Mouse (Mus musculus): ENCODE results near the gene Pcbp4. TPM values are rescaled to one million over a fixed set of nuclear protein-coding genes. Genes with fewer than 3 reads are reported as not detected.

Gene Pcbp4
- 2.1 TPM for polyA plus RNA-seq (2015; fragmentation: Illumina TruSeq; extraction: RNeasy Lipid Tissue Mini Kit (QIAGEN cat#74804); ENCODE audit: insufficient read depth, low replicate concordance)

DNA sequence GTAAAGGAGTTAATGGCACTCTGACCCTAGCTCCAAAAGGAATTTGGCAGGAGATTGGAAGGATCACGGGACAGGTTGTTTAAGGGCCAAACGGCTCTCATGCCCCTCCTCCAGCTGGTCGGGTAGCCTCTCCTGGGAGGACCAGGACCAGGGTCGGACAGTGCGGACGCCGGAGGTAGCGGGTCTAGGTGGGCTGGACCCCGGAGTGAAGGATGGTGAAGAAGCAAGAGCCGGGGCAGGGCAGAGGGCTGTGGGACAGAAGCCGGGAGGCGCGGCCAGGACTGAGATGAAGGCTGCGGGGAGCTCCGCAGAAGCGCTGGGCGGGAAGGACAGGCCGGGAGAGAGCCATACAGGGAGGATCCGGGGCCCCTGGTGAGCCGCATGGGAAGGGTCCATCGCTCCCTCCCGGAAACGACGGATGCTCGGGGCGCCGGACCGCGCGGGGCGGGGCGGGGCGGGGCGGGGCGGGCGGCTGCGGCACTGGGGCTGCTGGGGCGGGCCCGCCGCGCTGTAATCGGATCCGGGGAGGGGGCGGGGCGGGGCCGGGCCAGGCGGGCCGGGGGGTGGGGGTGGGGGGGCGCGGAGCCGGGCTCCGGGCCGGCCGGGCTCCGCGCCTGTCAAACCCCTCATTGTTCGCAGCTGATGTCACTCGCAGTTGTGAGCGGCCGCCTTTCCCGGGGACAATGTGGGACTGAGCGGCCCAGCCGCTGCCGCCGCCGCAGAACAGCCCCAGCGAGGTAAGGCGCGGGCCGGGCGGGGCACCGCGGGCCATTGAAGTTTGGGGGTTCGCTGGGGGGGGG is at the start of gene Pcbp4:
Gene Pcbp4, plus strand, starts transcription at position 21 of the 800 bp plus-strand sequence.

DNA sequence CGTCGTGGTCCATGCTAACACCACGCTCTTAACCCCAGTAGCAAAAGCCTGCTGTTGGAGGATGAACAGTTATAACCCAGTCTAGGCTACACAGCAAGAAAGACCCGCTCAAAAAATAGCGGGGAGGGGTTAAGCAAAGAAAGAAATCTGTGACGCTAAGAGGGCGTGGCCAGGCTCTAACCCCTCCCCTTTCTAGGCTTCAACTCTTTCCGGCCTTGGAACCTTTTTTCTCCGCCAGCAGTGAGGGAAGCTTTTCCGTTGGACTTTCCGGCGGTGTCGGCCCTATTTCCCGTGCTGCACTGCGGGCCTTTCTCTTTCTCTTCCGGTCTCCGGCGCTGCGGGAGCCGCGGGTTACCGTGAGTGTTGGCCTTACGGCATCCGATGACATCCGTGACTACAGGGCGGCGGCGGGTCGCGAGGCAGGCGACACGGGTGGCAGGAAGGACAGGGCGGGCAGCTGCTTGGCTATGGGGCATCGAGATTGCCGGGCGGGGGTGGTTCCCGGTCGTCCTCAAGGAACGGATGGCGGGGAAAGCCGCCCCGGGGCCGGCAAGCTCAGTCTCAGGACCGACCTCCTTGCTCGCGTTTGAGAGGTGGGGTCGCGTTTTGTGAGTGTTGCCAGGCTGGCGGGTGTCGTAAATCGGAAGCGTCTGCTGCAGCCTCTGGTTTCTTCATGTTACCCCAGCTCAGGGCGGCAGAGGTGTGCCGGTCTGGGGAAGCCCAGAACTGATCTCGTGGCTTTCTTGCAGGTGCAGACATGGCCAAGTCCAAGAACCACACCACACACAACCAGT is 23.7 kb upstream of the Pcbp4 start, which contains the start of gene Rpl29:
Gene Rpl29, plus strand, starts transcription at position 234 of the 794 bp plus-strand sequence.

GRCm38 (mm10) chr9:106447348-106447747 is 5.7 kb upstream of the Pcbp4 start, which contains the start of the genes Abhd14b and Abhd14a:
Abhd14b (plus strand) TSS chr9:106447459.
Abhd14a (minus strand) TSS chr9:106447678.

DNA sequence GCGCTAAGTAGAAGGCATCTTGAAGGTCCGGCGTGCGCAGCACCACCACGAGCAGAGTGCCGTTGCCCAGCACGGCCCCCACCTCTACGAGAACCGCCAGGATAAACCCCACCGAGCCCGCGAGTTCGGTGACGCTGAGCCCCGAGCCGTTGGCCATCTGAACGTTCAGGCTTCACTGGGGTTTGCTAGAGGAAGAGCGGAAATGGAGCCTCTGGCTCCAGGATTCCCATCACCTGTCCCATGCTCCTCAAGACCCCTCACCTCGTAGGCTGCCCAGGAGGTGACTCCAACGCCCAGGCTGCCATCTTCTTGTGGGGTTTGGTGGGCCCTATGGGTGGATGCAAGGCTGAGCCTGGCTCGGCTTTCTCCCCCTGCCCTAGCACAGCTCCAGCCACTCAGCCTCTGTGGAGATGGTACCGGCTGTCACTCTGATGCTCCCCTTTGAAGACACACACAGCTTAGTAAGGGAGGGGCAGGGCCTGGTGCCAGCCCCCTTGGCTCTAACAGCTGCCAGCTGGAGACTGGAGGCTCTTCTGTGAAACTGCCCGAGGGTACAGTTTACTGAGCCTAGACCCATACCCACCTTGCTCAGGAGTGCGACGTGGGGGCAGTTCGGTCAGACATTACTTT is 12.6 kb downstream of the Pcbp4 start, which contains the start of gene Gpr62:
Gene Gpr62, minus strand, starts transcription at position 368 of the 630 bp plus-strand sequence.

DNA sequence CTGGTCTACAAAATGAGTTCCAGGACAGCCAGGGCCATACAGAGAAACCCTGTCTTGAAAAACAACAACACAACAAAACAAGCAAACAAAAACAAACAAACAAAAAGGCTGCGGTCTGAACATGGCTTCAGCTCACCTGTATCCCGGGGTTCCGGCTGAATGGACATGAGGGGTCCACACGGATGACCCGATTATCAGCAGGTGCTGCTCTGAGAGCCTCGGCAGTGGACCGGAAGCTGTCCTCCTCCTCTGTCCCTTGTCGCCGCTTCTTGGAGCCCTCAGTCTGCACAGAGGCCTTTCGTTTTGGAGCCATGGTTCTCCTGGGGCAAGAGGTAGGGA is 22.5 kb downstream of the Pcbp4 start, which contains the start of gene Rrp9:
Gene Rrp9, plus strand, starts transcription at position 301 of the 339 bp plus-strand sequence.

DNA sequence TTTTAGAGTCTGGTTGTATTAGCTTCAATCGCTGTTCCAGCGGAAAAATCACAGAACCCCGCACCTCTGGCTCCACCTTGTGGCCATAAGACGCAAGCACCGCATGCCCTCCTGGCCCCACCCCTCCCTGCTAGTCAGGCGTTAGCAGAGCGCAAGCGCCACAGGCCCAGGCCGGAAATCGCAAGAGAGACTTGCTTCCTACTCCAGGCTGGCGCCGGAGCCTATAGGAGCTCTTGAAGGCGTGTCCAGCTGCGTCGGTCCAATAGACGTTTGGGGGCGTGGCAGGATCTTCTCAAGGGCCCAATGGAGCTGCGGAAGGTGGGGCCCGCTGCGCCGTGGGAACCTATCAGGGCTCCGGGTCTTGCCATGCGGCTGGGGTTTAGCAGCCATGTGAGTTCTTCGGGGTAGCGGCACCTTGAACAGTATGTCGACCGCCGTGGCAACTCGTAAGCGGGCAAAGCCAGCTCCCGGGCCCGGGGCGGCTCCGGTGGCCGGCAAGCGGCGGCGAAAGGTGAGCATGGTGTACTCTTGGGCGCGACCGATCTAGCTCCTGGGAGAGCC is 23.9 kb downstream of the Pcbp4 start, which contains the start of gene Parp3:
Gene Parp3, minus strand, starts transcription at position 26 of the 561 bp plus-strand sequence.

GRCm38 (mm10) chr9:106499667-106500066 is 46.6 kb downstream of the Pcbp4 start, which contains the start of gene Iqcf1:
Iqcf1 (plus strand) TSS chr9:106499967.

Other genes starting within 250 kb of the Pcbp4 start
- 31.3 TPM for gene Tlr9, start 230.7 kb upstream of the Pcbp4 start, polyA plus RNA-seq (2015; fragmentation: Illumina TruSeq; extraction: RNeasy Lipid Tissue Mini Kit (QIAGEN cat#74804); ENCODE audit: insufficient read depth, low replicate concordance)
- gene Alas1, start 204.6 kb upstream of the Pcbp4 start, polyA plus RNA-seq (2015; fragmentation: Illumina TruSeq; extraction: RNeasy Lipid Tissue Mini Kit (QIAGEN cat#74804); ENCODE audit: insufficient read depth, low replicate concordance) = 34.6 TPM
- 1.4 TPM for gene Poc1a, start 172.2 kb upstream of the Pcbp4 start, polyA plus RNA-seq (2015; fragmentation: Illumina TruSeq; extraction: RNeasy Lipid Tissue Mini Kit (QIAGEN cat#74804); ENCODE audit: insufficient read depth, low replicate concordance)
- gene Dusp7, start 84.7 kb upstream of the Pcbp4 start, polyA plus RNA-seq (2015; fragmentation: Illumina TruSeq; extraction: RNeasy Lipid Tissue Mini Kit (QIAGEN cat#74804); ENCODE audit: insufficient read depth, low replicate concordance) = 29.6 TPM
- gene Rpl29, start 23.8 kb upstream of the Pcbp4 start, polyA plus RNA-seq (2015; fragmentation: Illumina TruSeq; extraction: RNeasy Lipid Tissue Mini Kit (QIAGEN cat#74804); ENCODE audit: insufficient read depth, low replicate concordance) = 347 TPM
- gene Acy1, start 15.0 kb upstream of the Pcbp4 start, polyA plus RNA-seq (2015; fragmentation: Illumina TruSeq; extraction: RNeasy Lipid Tissue Mini Kit (QIAGEN cat#74804); ENCODE audit: insufficient read depth, low replicate concordance) = 5.5 TPM
- gene Abhd14b, start 5.8 kb upstream of the Pcbp4 start, polyA plus RNA-seq (2015; fragmentation: Illumina TruSeq; extraction: RNeasy Lipid Tissue Mini Kit (QIAGEN cat#74804); ENCODE audit: insufficient read depth, low replicate concordance) = 19.7 TPM
- 5.2 TPM for gene Abhd14a, start 5.6 kb upstream of the Pcbp4 start, polyA plus RNA-seq (2015; fragmentation: Illumina TruSeq; extraction: RNeasy Lipid Tissue Mini Kit (QIAGEN cat#74804); ENCODE audit: insufficient read depth, low replicate concordance)
- gene Gpr62, start 12.6 kb downstream of the Pcbp4 start, polyA plus RNA-seq (2015; fragmentation: Illumina TruSeq; extraction: RNeasy Lipid Tissue Mini Kit (QIAGEN cat#74804); ENCODE audit: insufficient read depth, low replicate concordance) = not detected
- gene Rrp9, start 22.7 kb downstream of the Pcbp4 start, polyA plus RNA-seq (2015; fragmentation: Illumina TruSeq; extraction: RNeasy Lipid Tissue Mini Kit (QIAGEN cat#74804); ENCODE audit: insufficient read depth, low replicate concordance) = 23.6 TPM
- gene Parp3, start 23.7 kb downstream of the Pcbp4 start, polyA plus RNA-seq (2015; fragmentation: Illumina TruSeq; extraction: RNeasy Lipid Tissue Mini Kit (QIAGEN cat#74804); ENCODE audit: insufficient read depth, low replicate concordance) = 53.9 TPM
- gene Iqcf1, start 46.7 kb downstream of the Pcbp4 start, polyA plus RNA-seq (2015; fragmentation: Illumina TruSeq; extraction: RNeasy Lipid Tissue Mini Kit (QIAGEN cat#74804); ENCODE audit: insufficient read depth, low replicate concordance) = not detected
- gene Iqcf5, start 61.3 kb downstream of the Pcbp4 start, polyA plus RNA-seq (2015; fragmentation: Illumina TruSeq; extraction: RNeasy Lipid Tissue Mini Kit (QIAGEN cat#74804); ENCODE audit: insufficient read depth, low replicate concordance) = not detected
- not detected for gene Iqcf3, start 108.3 kb downstream of the Pcbp4 start, polyA plus RNA-seq (2015; fragmentation: Illumina TruSeq; extraction: RNeasy Lipid Tissue Mini Kit (QIAGEN cat#74804); ENCODE audit: insufficient read depth, low replicate concordance)
- not detected for gene Iqcf4, start 117.7 kb downstream of the Pcbp4 start, polyA plus RNA-seq (2015; fragmentation: Illumina TruSeq; extraction: RNeasy Lipid Tissue Mini Kit (QIAGEN cat#74804); ENCODE audit: insufficient read depth, low replicate concordance)
- not detected for gene Iqcf6, start 173.3 kb downstream of the Pcbp4 start, polyA plus RNA-seq (2015; fragmentation: Illumina TruSeq; extraction: RNeasy Lipid Tissue Mini Kit (QIAGEN cat#74804); ENCODE audit: insufficient read depth, low replicate concordance)
- gene Grm2, start 202.8 kb downstream of the Pcbp4 start, polyA plus RNA-seq (2015; fragmentation: Illumina TruSeq; extraction: RNeasy Lipid Tissue Mini Kit (QIAGEN cat#74804); ENCODE audit: insufficient read depth, low replicate concordance) = not detected
- gene Tex264, start 232.6 kb downstream of the Pcbp4 start, polyA plus RNA-seq (2015; fragmentation: Illumina TruSeq; extraction: RNeasy Lipid Tissue Mini Kit (QIAGEN cat#74804); ENCODE audit: insufficient read depth, low replicate concordance) = 25.8 TPM

Measured in spleen, adult 10 weeks (tissue).